ENCODE assay signal across 9 mouse cellular contexts in the genomic region with DNA sequence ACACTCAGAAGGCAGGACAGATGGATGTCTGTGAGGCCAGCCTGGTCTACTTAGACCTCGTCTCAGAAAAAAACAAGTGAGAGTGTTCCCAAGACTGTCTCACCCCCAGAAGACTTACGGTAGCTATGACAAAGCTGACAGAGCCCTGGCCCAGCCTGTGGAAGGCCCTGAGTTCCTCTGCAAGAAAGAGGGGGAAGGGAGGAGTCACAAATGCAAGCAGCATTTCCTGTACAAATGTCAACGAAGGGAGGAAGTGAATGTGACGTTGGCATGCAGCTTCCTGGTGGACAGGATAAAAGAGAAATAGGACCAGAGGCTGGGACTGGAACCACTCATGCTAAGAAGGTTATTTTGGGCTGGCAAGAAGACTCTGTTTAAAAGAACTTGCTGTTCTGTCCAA. TPM values are rescaled to one million over a fixed set of nuclear protein-coding genes. Genes with fewer than 3 reads are reported as not detected.
A peak's percentile ranks its signal among the peaks of the same experiment; 100 is the strongest.
DNase-seq lines count a peak whose midpoint lies in the region; ATAC-seq and TF ChIP-seq lines count a peak whose summit lies in the region.
"Had no signal": no experiment of that assay in that cellular context is flagged by ENCODE, and none has a peak within 500 bp of the region (broad histone marks: within the 10 kb centered on the region; RNA-seq: fewer than 3 reads in every experiment).

No protein-coding gene starts in this region.

- no peak for TF ChIP-seq CTCF in MEL (IDR thresholded peaks at IDR 0.05 in 2 of 3, conservative IDR thresholded peaks at IDR 0.05 in 1 of 3; ENCODE audit: control insufficient read depth in 1 of 3, insufficient read depth in 1 of 3, low read depth in 2 of 3, low read length in 3 of 3, poor library complexity in 1 of 3, severe bottlenecking in 1 of 3)
- no peak for TF ChIP-seq CTCF in hindbrain, postnatal 0 days (IDR thresholded peaks at IDR 0.05; ENCODE audit: low read depth)

- no peak overlapping the region for H3K4me2 ChIP-seq in intestine, embryonic 15.5 days (replicated peaks)
- H3K4me2 ChIP-seq in hindbrain, embryonic 14.5 days (replicated peaks) = no peak overlapping the region
- no peak overlapping the region for H3K4me2 ChIP-seq in hindbrain, postnatal 0 days (ENCODE audit: low read depth, low read length)

- peak overlapping the region; percentile 77 for H3K27ac ChIP-seq in MEL (ENCODE audit: control insufficient read depth, low read depth, low read length)
- no peak overlapping the region for H3K27ac ChIP-seq in intestine, embryonic 15.5 days
- no peak overlapping the region for H3K27ac ChIP-seq in hindbrain, embryonic 14.5 days
- H3K27ac ChIP-seq in hindbrain, postnatal 0 days = no peak overlapping the region

- H3K27me3 ChIP-seq in MEL (ENCODE audit: control insufficient read depth in 1 of 2, insufficient read depth in 2 of 2, low read length in 2 of 2) = no peaks in the 10 kb centered on the region
- no peaks in the 10 kb centered on the region for H3K27me3 ChIP-seq in intestine, embryonic 15.5 days (replicated peaks)
- no peaks in the 10 kb centered on the region for H3K27me3 ChIP-seq in hindbrain, embryonic 14.5 days (ENCODE audit: control insufficient read depth, insufficient read depth, low read length)
- H3K27me3 ChIP-seq in hindbrain, postnatal 0 days (ENCODE audit: insufficient read depth, low read length) = no peaks in the 10 kb centered on the region

- TF ChIP-seq EP300 in MEL (IDR thresholded peaks at IDR 0.05; ENCODE audit: low read depth in 1 of 2, low read length in 2 of 2) = peak; percentile 22 to 41; a peak in 3 of 4 replicates

- H3K4me3 ChIP-seq in MEL (ENCODE audit: control insufficient read depth in 1 of 2, insufficient read depth in 1 of 2, low read depth in 2 of 2, low read length in 2 of 2) = peak overlapping the region in 1 of 2 experiments; percentile 21; a peak in 2 of 4 replicates
- H3K4me3 ChIP-seq in intestine, embryonic 15.5 days (replicated peaks) = no peak overlapping the region
- no peak overlapping the region for H3K4me3 ChIP-seq in hindbrain, embryonic 14.5 days (replicated peaks; ENCODE audit: low read length)
- no peak overlapping the region for H3K4me3 ChIP-seq in hindbrain, postnatal 0 days (ENCODE audit: low read length)

- peaks cover 3% of the 10 kb centered on the region; the same call in 1 of the 2 replicates for H3K79me2 ChIP-seq in MEL (ENCODE audit: control insufficient read depth, insufficient read depth, low read length, poor library complexity)

- H3K36me3 ChIP-seq in MEL (ENCODE audit: control insufficient read depth in 1 of 2, insufficient read depth in 2 of 2, low read length in 2 of 2) = peaks cover 0 to 25% of the 10 kb centered on the region in 2 experiments; a peak in 2 of 4 replicates
- no peaks in the 10 kb centered on the region for H3K36me3 ChIP-seq in intestine, embryonic 15.5 days
- H3K36me3 ChIP-seq in hindbrain, embryonic 14.5 days (replicated peaks; ENCODE audit: control insufficient read depth, insufficient read depth) = no peaks in the 10 kb centered on the region
- H3K36me3 ChIP-seq in hindbrain, postnatal 0 days (ENCODE audit: insufficient read depth, low read length) = no peaks in the 10 kb centered on the region

- WGBS in intestine, embryonic 15.5 days = 50% methylated on average over 4 of the region's 4 CpGs
- WGBS in hindbrain, embryonic 14.5 days = 84% methylated on average over 4 of the region's 4 CpGs
- 73% methylated on average over 4 of the region's 4 CpGs for WGBS in hindbrain, postnatal 0 days

- no peaks in the 10 kb centered on the region for H3K9me3 ChIP-seq in MEL (replicated peaks; ENCODE audit: insufficient read depth, low read length)
- no peaks in the 10 kb centered on the region for H3K9me3 ChIP-seq in intestine, embryonic 15.5 days
- H3K9me3 ChIP-seq in hindbrain, embryonic 14.5 days (ENCODE audit: control insufficient read depth, low read length) = no peaks in the 10 kb centered on the region
- H3K9me3 ChIP-seq in hindbrain, postnatal 0 days (ENCODE audit: low read length) = no peaks in the 10 kb centered on the region

- peaks cover 6 to 39% of the 10 kb centered on the region in 2 experiments for H3K4me1 ChIP-seq in MEL (ENCODE audit: control insufficient read depth in 1 of 2, insufficient read depth in 2 of 2, low read length in 2 of 2)
- H3K4me1 ChIP-seq in intestine, embryonic 15.5 days (replicated peaks) = peaks cover 18% of the 10 kb centered on the region
- H3K4me1 ChIP-seq in hindbrain, embryonic 14.5 days (replicated peaks; ENCODE audit: control insufficient read depth, insufficient read depth, low read length) = 0 out of 2 replicates have a peak, but pooled peaks cover 8% of the 10 kb centered on the region
- no peaks in the 10 kb centered on the region for H3K4me1 ChIP-seq in hindbrain, postnatal 0 days (ENCODE audit: insufficient read depth, low read length)

- peak in 1 of 2 experiments; percentile 56; a peak in 1 of 4 replicates for TF ChIP-seq POLR2A in MEL (IDR thresholded peaks at IDR 0.05; ENCODE audit: control insufficient read depth in 1 of 2, insufficient read depth in 1 of 2, low read depth in 1 of 2, low read length in 2 of 2, poor library complexity in 1 of 2)

- DNase-seq in A20 (ENCODE audit: low read depth, low spot score) (peak; percentile 78), MEL (ENCODE audit: low read depth, low spot score) (peak; percentile 77)
- DNase-seq in kidney, postnatal 14 days = peak; percentile 53
- no peak for DNase-seq in hindbrain, embryonic 14.5 days (ENCODE audit: low spot score)
- DNase-seq in hindbrain, postnatal 0 days (ENCODE audit: low spot score) = no peak
- DNase-seq in left cerebral cortex, adult 18-20 months (ENCODE audit: low spot score in 2 of 2) = no peak
- DNase-seq: midbrain, embryonic 14.5 days had no signal

- peak; percentile 32 for ATAC-seq in megakaryocyte, adult 5-6 weeks (ENCODE audit: poor library complexity, severe bottlenecking)
- ATAC-seq in intestine, embryonic 15.5 days = no peak
- no peak for ATAC-seq in hindbrain, embryonic 14.5 days (ENCODE audit: low FRiP score)
- no peak for ATAC-seq in hindbrain, postnatal 0 days

- TF ChIP-seq RAD21 in MEL (IDR thresholded peaks at IDR 0.05; ENCODE audit: low read depth, low read length) = no peak

- peak overlapping the region; percentile 62 for H3K9ac ChIP-seq in MEL (ENCODE audit: control insufficient read depth, low read depth, low read length, poor library complexity, severe bottlenecking)
- H3K9ac ChIP-seq in intestine, embryonic 15.5 days = no peak overlapping the region
- H3K9ac ChIP-seq in hindbrain, embryonic 14.5 days = no peak overlapping the region
- H3K9ac ChIP-seq in hindbrain, postnatal 0 days (replicated peaks; ENCODE audit: low read length) = no peak overlapping the region

TF ChIP-seq in MEL, 35 proteins besides CTCF, POLR2A, EP300 and RAD21 (continues in another document):
- TF ChIP-seq MXI1 (IDR thresholded peaks at IDR 0.05; ENCODE audit: low read depth, low read length) = 0 out of 2 replicates have a peak, but pooled peaks have one; percentile 29
- 0 out of 2 replicates have a peak, but pooled peaks have one; percentile 28 for TF ChIP-seq TCF12 (IDR thresholded peaks at IDR 0.05; ENCODE audit: low read depth, low read length)
- TF ChIP-seq SIN3A (IDR thresholded peaks at IDR 0.05; ENCODE audit: low read length) = peak; percentile 70
- no peak for TF ChIP-seq E2F4 (IDR thresholded peaks at IDR 0.05; ENCODE audit: borderline replicate concordance, low read depth, low read length)
- TF ChIP-seq ZNF384 (IDR thresholded peaks at IDR 0.05; ENCODE audit: low read depth, low read length) = no peak
- no peak for TF ChIP-seq ZC3H11A (IDR thresholded peaks at IDR 0.05; ENCODE audit: low read depth, low read length)
- peak; percentile 72 for TF ChIP-seq HCFC1 (IDR thresholded peaks at IDR 0.05; ENCODE audit: low read depth, low read length)
- peak; percentile 37; the same call in 1 of the 2 replicates for TF ChIP-seq NELFE (IDR thresholded peaks at IDR 0.05; ENCODE audit: low read depth, low read length)
- TF ChIP-seq BHLHE40 (IDR thresholded peaks at IDR 0.05; ENCODE audit: borderline replicate concordance, low read depth, low read length) = no peak
- TF ChIP-seq SMC3 (IDR thresholded peaks at IDR 0.05; ENCODE audit: low read depth, low read length) = no peak
- peak; percentile 80 for TF ChIP-seq ELF1 (IDR thresholded peaks at IDR 0.05; ENCODE audit: low read depth, low read length)
- no peak for TF ChIP-seq MAZ (IDR thresholded peaks at IDR 0.05; ENCODE audit: low read depth, low read length)
- TF ChIP-seq CHD1 (IDR thresholded peaks at IDR 0.05; ENCODE audit: low read depth, low read length) = no peak
- TF ChIP-seq TAL1 (IDR thresholded peaks at IDR 0.05; ENCODE audit: low read length) = no peak
- peak; percentile 53; the same call in 1 of the 2 replicates for TF ChIP-seq ETS1 (IDR thresholded peaks at IDR 0.05; ENCODE audit: low read depth, low read length)
- no peak for TF ChIP-seq MYC (IDR thresholded peaks at IDR 0.05; ENCODE audit: low read depth, low read length)
- no peak for TF ChIP-seq KAT2A (conservative IDR thresholded peaks at IDR 0.05; ENCODE audit: low read depth, low read length)

RNA-seq across cellular contexts. Expression of a gene that starts 31.6 kb away (rescaled TPM):
- 34.9 and 37.1 TPM in 2 replicates for total RNA-seq in MEL (2012; rRNA removed)
- polyA plus RNA-seq in MEL (2012; ENCODE audit: insufficient read depth in 1 of 2, insufficient read length in 2 of 2, low read depth in 1 of 2, low replicate concordance in 2 of 2, missing spikeins in 1 of 2) = 10 to 100 TPM; 52.1 to 62.4 TPM
- 67.2 and 70.7 TPM in 2 replicates for total RNA-seq in megakaryocyte, adult 5-6 weeks (2015)
- total RNA-seq in megakaryocyte, adult 5-6 weeks (2017) = 40.3 and 50.5 TPM in 2 replicates
- 15.3 and 15.7 TPM in 2 replicates for polyA plus RNA-seq in intestine, embryonic 15.5 days (2015; fragmentation: Nextera tagmentation; extraction: Ambion mirVana)
- polyA plus RNA-seq in hindbrain, embryonic 14.5 days (2014; fragmentation: Nextera tagmentation; extraction: Ambion mirVana) = 14.9 and 16.0 TPM in 2 replicates
- total RNA-seq in hindbrain, postnatal 0 days (2014; rRNA removed) = 29.6 and 30.2 TPM in 2 replicates
- polyA plus RNA-seq in hindbrain, postnatal 0 days (2015; fragmentation: Nextera tagmentation; extraction: Ambion mirVana) = 7.9 and 8.2 TPM in 2 replicates
- 10 to 100 TPM; 47.6 to 48.6 TPM for total RNA-seq in left cerebral cortex, adult 18-20 months (2021)

RNA-seq across cellular contexts. Expression of a gene that starts 59.1 kb away (rescaled TPM):
- not detected in 2 replicates for total RNA-seq in MEL (2012; rRNA removed)
- not detected for polyA plus RNA-seq in MEL (2012; ENCODE audit: insufficient read depth in 1 of 2, insufficient read length in 2 of 2, low read depth in 1 of 2, low replicate concordance in 2 of 2, missing spikeins in 1 of 2)
- 0.41 TPM in 1 of 2 replicates, not detected in the other for total RNA-seq in megakaryocyte, adult 5-6 weeks (2015)
- 0.26 TPM in 1 of 2 replicates, not detected in the other for total RNA-seq in megakaryocyte, adult 5-6 weeks (2017)
- polyA plus RNA-seq in intestine, embryonic 15.5 days (2015; fragmentation: Nextera tagmentation; extraction: Ambion mirVana) = 88.3 and 109 TPM in 2 replicates
- 1.2 and 2.1 TPM in 2 replicates for polyA plus RNA-seq in hindbrain, embryonic 14.5 days (2014; fragmentation: Nextera tagmentation; extraction: Ambion mirVana)
- total RNA-seq in hindbrain, postnatal 0 days (2014; rRNA removed) = 0.10 and 0.47 TPM in 2 replicates
- polyA plus RNA-seq in hindbrain, postnatal 0 days (2015; fragmentation: Nextera tagmentation; extraction: Ambion mirVana) = 0.73 and 1.4 TPM in 2 replicates
- total RNA-seq in left cerebral cortex, adult 18-20 months (2021) = 1 to 10 TPM; 3.5 to 4.6 TPM

Comparison
In these comparisons a context has a peak if more than half of its experiments do, and no peak if none do; other contexts are left out.
1. DNase-seq: peak in A20 (single experiment), MEL (single experiment) and kidney, postnatal 14 days (single experiment); none in hindbrain, embryonic 14.5 days (single experiment), hindbrain, postnatal 0 days (single experiment) and left cerebral cortex, adult 18-20 months (0 of 2).